Mouse (Mus musculus): ENCODE measurements around the gene 4921511M17Rik.
A peak's percentile ranks its signal among the peaks of the same experiment; 100 is the strongest.
"Not testable (repeated sequence)": the region's sequence is repeated elsewhere in the genome, so short reads cannot be mapped to it uniquely, and the experiment has no call there.

4921511M17Rik gene

DNA sequence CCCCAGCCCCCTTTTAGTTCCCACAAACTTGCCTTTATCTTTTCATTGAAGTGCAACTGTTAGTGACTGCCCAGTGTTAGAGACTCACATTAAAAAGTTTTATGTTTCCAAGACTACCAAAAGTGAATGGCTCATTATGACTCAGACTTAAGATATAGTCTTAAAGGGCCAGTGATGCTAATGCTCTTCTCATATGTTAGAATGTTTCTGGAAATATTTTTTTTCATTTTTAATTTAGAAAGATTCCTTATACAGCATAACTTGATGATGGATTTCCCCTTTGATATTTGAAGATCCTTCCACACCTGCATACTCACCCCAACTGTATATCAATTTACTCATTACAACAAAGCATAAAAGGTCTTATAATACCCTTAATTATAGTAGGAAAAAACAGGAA is at the start of gene 4921511M17Rik:
Gene 4921511M17Rik (minus strand): TSS at position 101 of the 400 bp plus-strand sequence.
- not testable (repeated sequence) for DNase-seq

GRCm38 (mm10) chrX:154054939-154055338 is 21.3 kb upstream of the 4921511M17Rik start, which contains the start of gene Gm10057:
Gm10057 (minus strand) TSS chrX:154055039.
- not testable (repeated sequence) for DNase-seq

GRCm38 (mm10) chrX:154012540-154012939 is 21.1 kb downstream of the 4921511M17Rik start, which contains the start of gene Samt1:
Samt1 (minus strand) TSS chrX:154012640.
- DNase-seq = not testable (repeated sequence)

DNA sequence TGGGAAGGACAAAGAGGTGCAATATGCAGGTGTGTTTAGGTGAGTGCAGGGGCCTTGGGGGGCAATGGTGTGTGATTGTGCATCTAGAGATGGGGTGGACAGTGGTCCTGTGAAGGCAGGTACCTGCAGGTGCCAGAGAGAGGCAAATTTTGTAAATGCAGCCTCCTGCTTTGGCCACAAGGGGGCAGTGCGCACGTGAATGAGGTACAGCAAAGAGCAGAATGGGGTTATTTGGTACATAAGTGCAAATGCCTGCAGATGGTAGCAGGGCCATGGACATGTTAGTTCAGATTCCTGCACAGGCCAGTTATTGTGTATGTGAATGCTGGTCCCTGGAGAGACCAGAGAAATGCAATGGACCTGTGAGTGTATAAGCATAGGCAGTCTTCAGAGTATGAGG is 56.7 kb downstream of the 4921511M17Rik start:
- not testable (repeated sequence) for DNase-seq

GRCm38 (mm10) chrX:153976467-153976866 is 57.2 kb downstream of the 4921511M17Rik start:
- DNase-seq = not testable (repeated sequence)

GRCm38 (mm10) chrX:153974450-153974849 is 59.2 kb downstream of the 4921511M17Rik start:
- peak in 1 of 2 experiments; percentile 3 for DNase-seq
